ENCODE assay signal across 7 mouse cellular contexts in genomic region chr16:8831241-8831640, GRCm38 (mm10). TPM values are rescaled to one million over a fixed set of nuclear protein-coding genes. Genes with fewer than 3 reads are reported as not detected.
A peak's percentile ranks its signal among the peaks of the same experiment; 100 is the strongest.
DNase-seq lines count a peak whose midpoint lies in the region; ATAC-seq and TF ChIP-seq lines count a peak whose summit lies in the region.

No protein-coding gene starts in this region.

- H3K4me1 ChIP-seq in E14TG2a.4 (replicated peaks; ENCODE audit: low read depth, low read length), result peaks cover 67% of the 10 kb centered on the region
- peaks cover 42% of the 10 kb centered on the region for H3K4me1 ChIP-seq in hindbrain, embryonic 14.5 days (replicated peaks; ENCODE audit: control insufficient read depth, insufficient read depth, low read length)
- H3K4me1 ChIP-seq in liver, embryonic 11.5 days (replicated peaks; ENCODE audit: control insufficient read depth, insufficient read depth, low read length), result peaks cover 15% of the 10 kb centered on the region

- H3K27ac ChIP-seq in hindbrain, embryonic 14.5 days, result peak overlapping the region; percentile 97
- H3K27ac ChIP-seq in liver, embryonic 11.5 days (ENCODE audit: low read depth, low read length), result no peak overlapping the region

- peak; percentile 18 to 30 for DNase-seq in adrenal gland, postnatal 36 days
- DNase-seq in hindbrain, embryonic 14.5 days (ENCODE audit: low spot score), result no peak
- no peak for DNase-seq in liver, embryonic 11.5 days (ENCODE audit: low spot score)
- peak; percentile 56 for DNase-seq in skeletal muscle tissue, adult 2 months (ENCODE audit: low read depth, low spot score)
- DNase-seq in layer of hippocampus, postnatal 25 days (ENCODE audit: extremely low spot score in 1 of 2, low spot score in 1 of 2), result no peak

- no peaks in the 10 kb centered on the region for H3K9me3 ChIP-seq in E14TG2a.4 (ENCODE audit: low read length)
- H3K9me3 ChIP-seq in hindbrain, embryonic 14.5 days (ENCODE audit: control insufficient read depth, low read length), result no peaks in the 10 kb centered on the region
- no peaks in the 10 kb centered on the region for H3K9me3 ChIP-seq in liver, embryonic 11.5 days (ENCODE audit: control insufficient read depth, low read length)

- TF ChIP-seq CTCF in E14TG2a.4 (conservative IDR thresholded peaks at IDR 0.05; ENCODE audit: low read length), result no peak

- H3K36me3 ChIP-seq in E14TG2a.4 (ENCODE audit: insufficient read depth, low read length), result peaks cover 46% of the 10 kb centered on the region
- H3K36me3 ChIP-seq in hindbrain, embryonic 14.5 days (replicated peaks; ENCODE audit: control insufficient read depth, insufficient read depth), result peaks cover 31% of the 10 kb centered on the region
- H3K36me3 ChIP-seq in liver, embryonic 11.5 days (ENCODE audit: control insufficient read depth, insufficient read depth, low read length), result peaks cover 18% of the 10 kb centered on the region

- no peaks in the 10 kb centered on the region for H3K27me3 ChIP-seq in E14TG2a.4 (ENCODE audit: insufficient read depth, low read length)
- H3K27me3 ChIP-seq in hindbrain, embryonic 14.5 days (ENCODE audit: control insufficient read depth, insufficient read depth, low read length), result no peaks in the 10 kb centered on the region
- H3K27me3 ChIP-seq in liver, embryonic 11.5 days (replicated peaks; ENCODE audit: control insufficient read depth, insufficient read depth, low read length), result no peaks in the 10 kb centered on the region

- peak overlapping the region; percentile 97 for H3K4me3 ChIP-seq in E14TG2a.4 (replicated peaks; ENCODE audit: low read length)
- peak overlapping the region; percentile 100 for H3K4me3 ChIP-seq in hindbrain, embryonic 14.5 days (replicated peaks; ENCODE audit: low read length)
- peak overlapping the region; percentile 84 for H3K4me3 ChIP-seq in liver, embryonic 11.5 days (ENCODE audit: low read depth, low read length)

- H3K9ac ChIP-seq in hindbrain, embryonic 14.5 days, result peak overlapping the region; percentile 100
- H3K9ac ChIP-seq in liver, embryonic 11.5 days (ENCODE audit: low read depth, low read length), result peak overlapping the region; percentile 91

- WGBS in hindbrain, embryonic 14.5 days, result 4% methylated on average over 12 of the region's 12 CpGs
- 5% methylated on average over 12 of the region's 12 CpGs for WGBS in liver, embryonic 11.5 days

- ATAC-seq in erythroid progenitor cell, adult 5-6 weeks (replicated peaks; ENCODE audit: low FRiP score, poor library complexity, severe bottlenecking), result peak; percentile 22; the same call in 1 of the 2 replicates
- ATAC-seq in hindbrain, embryonic 14.5 days (ENCODE audit: low FRiP score), result no peak
- ATAC-seq in liver, embryonic 11.5 days (replicated peaks; ENCODE audit: low FRiP score), result no peak

- H3K4me2 ChIP-seq in hindbrain, embryonic 14.5 days (replicated peaks), result peak overlapping the region; percentile 65
- H3K4me2 ChIP-seq in liver, embryonic 11.5 days, result peak overlapping the region; percentile 81

RNA-seq across cellular contexts. Expression of gene 1810013L24Rik, which starts 1.3 kb away (rescaled TPM):
- 10 to 100 TPM; 91.1 to 92.0 TPM for total RNA-seq in adrenal gland, postnatal 36 days (2021)
- 77.8 and 106 TPM in 2 replicates for total RNA-seq in erythroid progenitor cell, adult 5-6 weeks (2015; ENCODE audit: low replicate concordance)
- 120 and 143 TPM in 2 replicates for total RNA-seq in erythroid progenitor cell, adult 5-6 weeks (2017; ENCODE audit: low replicate concordance)
- polyA plus RNA-seq in hindbrain, embryonic 14.5 days (2014; fragmentation: Nextera tagmentation; extraction: Ambion mirVana), result 23.5 and 25.6 TPM in 2 replicates
- polyA plus RNA-seq in liver, embryonic 11.5 days (2014; fragmentation: Nextera tagmentation; extraction: Ambion mirVana), result 12.5 and 13.8 TPM in 2 replicates
- 100 to 1,000 TPM in 1 of 2 experiments, 10 to 100 TPM in 1; 93.3 to 104 TPM for total RNA-seq in layer of hippocampus, postnatal 25 days (2021)

RNA-seq across cellular contexts. Expression of gene Usp7, which starts 39.1 kb away (rescaled TPM):
- total RNA-seq in adrenal gland, postnatal 36 days (2021), result 100 to 1,000 TPM; 106 to 111 TPM
- 742 and 897 TPM in 2 replicates for total RNA-seq in erythroid progenitor cell, adult 5-6 weeks (2015; ENCODE audit: low replicate concordance)
- 1,089 and 1,449 TPM in 2 replicates for total RNA-seq in erythroid progenitor cell, adult 5-6 weeks (2017; ENCODE audit: low replicate concordance)
- polyA plus RNA-seq in hindbrain, embryonic 14.5 days (2014; fragmentation: Nextera tagmentation; extraction: Ambion mirVana), result 44.7 and 44.9 TPM in 2 replicates
- 34.6 and 43.3 TPM in 2 replicates for polyA plus RNA-seq in liver, embryonic 11.5 days (2014; fragmentation: Nextera tagmentation; extraction: Ambion mirVana)
- total RNA-seq in layer of hippocampus, postnatal 25 days (2021), result 100 to 1,000 TPM; 132 to 156 TPM

Comparison
In these comparisons a context has a peak if more than half of its experiments do, and no peak if none do; other contexts are left out.
1. DNase-seq: peak in adrenal gland, postnatal 36 days (2 of 2) and skeletal muscle tissue, adult 2 months (single experiment); none in hindbrain, embryonic 14.5 days (single experiment), liver, embryonic 11.5 days (single experiment) and layer of hippocampus, postnatal 25 days (0 of 2).
2. RNA of gene Usp7, which starts 39.1 kb away (total RNA-seq): 742 to 1,449 TPM in erythroid progenitor cell, adult 5-6 weeks; 132 to 156 TPM in layer of hippocampus, postnatal 25 days and 106 to 111 TPM in adrenal gland, postnatal 36 days; every median in the first group is over 4 times any median in the second.
3. Peak in every context shown above with its lines, with median percentiles within 50 percentile points of each other: H3K4me3 ChIP-seq.